Mouse (Mus musculus): ENCODE measurements around the gene Vim. TPM values are rescaled to one million over a fixed set of nuclear protein-coding genes. Genes with fewer than 3 reads are reported as not detected.

Gene Vim
- total RNA-seq (2021) = 100 to 1,000 TPM; 137 to 269 TPM
- polyA plus RNA-seq (2012; rRNA removed) = 661 and 728 TPM in 2 replicates
- long read RNA-seq, transcript Vim-201 (9 exons, 2,193 nt) = major isoform, 95 of 98 reads
- long read RNA-seq, partial matches to known transcripts = 1 of 98 reads
- long read RNA-seq, other reads (novel, unspliced or antisense) = 2 of 98 reads

DNA sequence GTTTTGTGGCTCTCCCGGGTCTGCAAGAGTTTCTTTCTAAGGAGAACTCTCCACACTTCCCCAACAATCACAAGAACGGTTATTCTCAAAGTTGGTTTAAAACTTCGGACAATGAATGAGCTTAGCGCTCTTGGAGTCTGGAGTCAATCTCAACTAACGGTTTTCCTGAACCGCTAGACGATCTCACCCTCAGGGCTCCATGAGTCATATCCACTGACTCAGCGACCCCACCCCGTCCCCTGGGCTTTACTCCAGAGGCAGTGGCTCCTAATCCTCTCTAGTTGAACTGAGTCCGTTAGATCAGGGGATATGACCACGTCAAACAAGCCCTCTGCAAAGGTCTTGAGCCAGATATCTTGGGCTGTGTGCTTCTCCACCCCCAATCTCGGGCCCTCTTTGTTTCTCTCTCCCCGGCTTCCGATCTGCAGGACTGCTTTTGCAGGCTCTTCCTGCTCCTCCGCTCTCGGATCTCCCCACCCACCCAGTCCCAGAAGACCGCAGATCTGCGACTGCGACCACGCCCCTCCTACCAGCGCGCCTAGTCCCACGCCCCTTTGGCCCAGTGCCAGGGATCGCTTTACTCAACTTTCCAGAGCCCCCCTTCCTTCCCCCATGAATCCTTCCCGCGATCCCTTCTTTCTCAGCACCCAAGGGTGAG lies at the start of gene Vim:
TSS of gene Vim (plus strand) at position 520 of the 658 bp plus-strand sequence.
- DNase-seq = peak; percentile 93

DNA sequence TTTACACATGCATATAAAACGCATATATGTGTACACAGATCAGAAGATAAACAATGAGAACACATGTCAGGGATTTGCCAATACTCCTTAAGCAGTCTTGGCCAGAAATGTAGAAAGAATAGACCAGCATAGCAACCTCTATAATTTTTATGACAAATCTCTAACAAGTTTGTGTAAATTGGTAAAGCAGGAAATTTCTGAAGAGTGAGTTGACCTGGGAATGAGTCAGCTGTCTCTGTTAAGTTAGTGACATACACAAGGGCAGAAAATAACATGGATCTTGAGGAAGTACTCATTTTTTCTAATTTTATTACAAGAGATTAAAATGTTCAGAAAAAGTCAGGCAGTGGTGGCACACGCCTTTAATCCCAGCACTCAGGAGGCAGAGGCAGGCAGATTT lies 47.5 kb upstream of the Vim start:
- DNase-seq = no peak

DNA sequence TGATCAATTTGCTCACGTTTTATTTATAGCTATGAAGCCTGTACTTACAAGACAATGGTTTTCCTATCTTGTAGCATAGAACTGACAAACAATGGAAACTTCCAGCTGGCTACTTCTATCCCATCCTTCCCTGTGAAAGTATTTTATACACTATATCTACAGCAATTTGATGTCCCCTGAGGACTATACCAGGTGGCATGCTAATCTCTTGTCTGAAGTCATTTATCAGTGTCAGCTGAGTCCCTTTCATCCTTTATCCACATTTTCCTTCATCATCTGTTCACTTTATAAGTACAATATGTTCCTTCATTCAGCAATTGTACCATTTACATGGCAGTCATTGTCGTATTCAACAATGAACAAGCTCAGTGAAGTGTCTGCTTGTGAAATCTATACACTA lies 46.6 kb upstream of the Vim start:
- DNase-seq = no peak

DNA sequence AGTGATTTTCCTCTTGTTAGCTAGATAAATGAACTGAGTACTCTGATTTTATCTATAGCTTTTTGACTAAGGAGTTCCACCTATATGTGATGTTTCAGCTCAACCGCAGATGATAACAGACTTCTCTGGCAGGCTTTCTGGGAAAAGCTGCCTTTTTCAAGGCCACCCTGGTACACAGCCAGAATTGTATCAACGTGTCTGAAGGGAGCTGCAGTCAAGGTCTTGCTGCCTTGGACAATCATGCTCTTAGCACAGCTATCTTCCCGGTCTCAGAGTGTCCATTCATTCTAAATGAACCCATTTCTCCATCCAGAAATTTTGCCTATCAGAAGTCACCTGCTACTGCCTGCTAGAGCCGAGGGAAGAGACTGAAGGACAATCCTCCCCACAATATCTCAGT lies 46.2 kb upstream of the Vim start:
- DNase-seq = peak; percentile 82

DNA sequence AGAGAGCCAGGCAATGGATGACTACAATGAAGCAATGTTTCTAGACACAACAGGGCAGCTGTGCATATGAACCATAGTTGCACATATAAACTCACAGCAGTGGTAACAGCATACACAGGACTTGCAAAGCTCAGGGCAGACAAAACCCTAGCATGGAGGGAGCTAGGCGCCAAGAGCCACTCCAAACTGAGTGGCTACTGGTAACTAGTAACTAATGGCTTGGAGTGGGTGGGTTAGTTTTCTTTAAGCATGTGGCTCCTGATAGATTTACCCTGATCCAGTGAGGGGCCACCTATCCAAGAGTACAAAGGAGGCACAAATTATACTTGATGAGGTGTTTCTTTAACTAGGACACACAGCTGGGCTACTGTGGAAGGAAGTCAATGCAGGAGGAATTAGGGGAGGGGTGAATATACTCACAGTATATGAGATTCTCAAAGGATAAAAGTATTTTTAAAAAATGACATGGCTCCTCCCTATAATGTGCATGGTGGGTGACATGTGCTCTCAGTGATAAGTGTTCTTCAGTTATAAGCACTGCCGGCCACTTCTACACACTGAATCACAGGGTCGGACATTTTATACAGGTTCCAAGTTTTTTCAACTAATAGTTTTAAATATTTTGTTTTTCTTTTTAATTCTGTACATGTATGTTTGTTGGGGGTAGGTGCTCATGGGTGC lies 44.3 kb upstream of the Vim start:
- DNase-seq = no peak

DNA sequence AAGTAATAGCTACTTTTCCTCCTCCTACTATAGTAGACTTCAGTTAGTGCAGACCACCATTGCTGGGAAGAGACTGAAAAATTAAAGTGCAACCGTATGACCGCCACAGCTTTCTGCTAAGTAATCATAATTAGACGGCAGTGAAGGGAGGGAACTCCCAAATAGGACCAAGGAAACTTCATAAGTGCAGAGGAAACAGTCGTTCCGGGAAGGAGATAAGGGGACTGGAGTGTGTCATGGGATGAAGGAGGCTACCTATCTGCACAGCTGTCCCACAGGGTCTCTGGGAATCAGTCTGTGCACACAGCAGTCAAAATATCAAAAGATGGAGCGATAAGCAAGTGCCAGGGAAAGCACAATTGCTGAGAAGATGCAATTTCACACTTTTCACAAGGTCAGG lies 43.1 kb upstream of the Vim start:
- no peak for DNase-seq

DNA sequence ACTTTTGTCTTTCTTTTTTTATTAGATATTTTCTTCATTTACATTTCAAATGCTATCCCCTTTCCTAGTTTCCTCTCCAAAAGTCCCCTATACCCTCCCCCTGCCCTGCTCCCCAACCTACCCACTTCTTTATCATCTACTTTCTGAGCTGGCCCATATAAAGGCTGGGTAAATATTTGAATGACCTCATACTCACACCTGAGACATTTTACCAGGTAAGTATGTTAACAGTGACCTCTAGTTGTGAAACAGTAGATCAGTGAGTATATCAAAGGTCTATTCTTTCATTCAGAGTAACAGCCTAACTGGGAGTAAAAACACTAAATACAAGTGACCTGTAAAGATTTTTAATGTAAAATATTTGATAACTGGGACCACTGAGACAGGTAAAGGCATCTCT lies 37.0 kb upstream of the Vim start:
- no peak for DNase-seq

DNA sequence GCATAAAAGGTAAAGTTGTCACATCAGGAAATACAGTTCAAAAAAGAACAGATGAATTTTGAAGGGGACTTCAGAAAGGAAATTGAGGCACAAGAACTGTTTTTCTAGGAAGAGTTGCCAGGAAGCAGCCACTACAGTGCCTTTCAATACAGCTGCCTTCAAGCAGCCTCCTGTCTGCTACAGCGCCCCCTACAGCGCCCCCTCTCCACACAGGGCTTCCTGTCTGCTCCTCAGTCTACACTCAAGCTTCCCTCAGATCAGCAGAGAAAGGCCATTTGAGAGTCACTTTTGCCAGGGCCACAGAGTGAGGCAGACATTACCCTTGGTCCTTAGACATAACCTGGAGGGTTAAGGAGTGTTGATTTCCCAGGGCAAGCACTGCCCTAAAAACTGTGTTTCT lies 36.0 kb upstream of the Vim start:
- no peak for DNase-seq

DNA sequence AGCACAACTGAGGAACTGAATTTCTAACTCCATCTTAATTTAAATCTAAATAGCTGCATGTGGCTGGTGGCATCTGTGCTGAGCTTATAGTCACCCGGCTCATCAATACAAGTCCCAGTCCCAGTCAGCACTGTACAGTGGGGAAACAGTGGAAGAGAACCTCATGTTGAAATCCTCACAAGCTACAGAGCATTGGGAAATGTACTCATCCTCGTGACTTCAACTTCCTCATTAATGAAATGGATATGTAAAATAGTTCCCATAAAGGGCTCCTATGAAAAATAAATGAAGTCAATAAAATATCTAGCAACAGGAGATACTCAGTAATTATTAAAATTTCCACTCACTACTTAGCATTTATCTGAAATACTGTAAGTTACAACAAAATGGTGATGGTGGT lies 35.5 kb upstream of the Vim start:
- no peak for DNase-seq

DNA sequence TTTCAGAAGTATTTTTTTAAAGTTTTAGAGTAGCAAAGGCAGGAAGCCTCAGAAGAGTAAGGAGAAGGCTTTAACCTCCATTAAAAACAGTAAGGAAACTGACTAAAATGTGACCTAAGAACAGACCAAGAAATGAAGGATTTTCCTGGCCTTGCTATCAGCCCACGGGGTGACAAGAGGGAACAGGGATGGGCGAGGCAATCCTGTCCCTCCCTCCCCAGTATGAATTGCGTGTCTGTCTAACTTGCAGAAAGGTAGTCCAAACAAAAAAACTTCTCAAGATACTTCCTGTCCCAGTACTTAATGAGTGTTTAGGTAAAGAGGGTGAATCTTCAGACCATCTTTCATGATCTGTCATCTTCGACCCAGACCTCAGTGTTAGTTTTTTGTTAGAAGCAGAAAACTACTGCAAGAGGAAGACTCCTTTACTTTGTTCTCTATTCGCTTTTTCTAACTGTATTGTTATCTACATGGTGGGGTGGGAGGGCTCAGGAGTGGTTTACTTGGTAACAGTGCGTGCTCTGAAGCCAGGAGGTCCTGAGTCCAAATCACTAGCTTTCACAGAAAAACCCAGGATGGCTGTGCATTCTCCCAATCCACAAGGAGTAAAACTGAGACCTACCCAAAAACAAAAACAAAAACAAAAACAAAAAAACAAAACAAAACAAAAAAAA lies 34.9 kb upstream of the Vim start:
- DNase-seq = no peak

DNA sequence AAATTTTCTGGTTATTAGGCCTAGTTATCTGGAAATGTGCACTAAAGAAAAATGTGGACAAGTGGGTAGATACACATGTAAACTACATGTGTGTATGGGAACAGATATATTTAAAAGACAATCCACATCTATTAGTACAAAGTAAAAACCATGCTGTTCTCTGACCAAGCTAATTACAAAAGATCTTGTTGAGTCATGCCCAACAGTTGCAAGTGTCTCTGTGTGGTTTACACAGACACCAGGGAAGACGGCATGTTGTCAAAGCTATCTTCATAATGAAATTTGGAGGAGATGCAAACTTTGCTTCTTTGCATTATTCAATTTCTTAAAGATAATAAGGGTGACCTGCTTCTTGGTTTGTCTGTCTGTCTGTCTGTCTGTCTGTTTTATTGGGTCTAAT lies 33.9 kb upstream of the Vim start:
- DNase-seq = no peak

DNA sequence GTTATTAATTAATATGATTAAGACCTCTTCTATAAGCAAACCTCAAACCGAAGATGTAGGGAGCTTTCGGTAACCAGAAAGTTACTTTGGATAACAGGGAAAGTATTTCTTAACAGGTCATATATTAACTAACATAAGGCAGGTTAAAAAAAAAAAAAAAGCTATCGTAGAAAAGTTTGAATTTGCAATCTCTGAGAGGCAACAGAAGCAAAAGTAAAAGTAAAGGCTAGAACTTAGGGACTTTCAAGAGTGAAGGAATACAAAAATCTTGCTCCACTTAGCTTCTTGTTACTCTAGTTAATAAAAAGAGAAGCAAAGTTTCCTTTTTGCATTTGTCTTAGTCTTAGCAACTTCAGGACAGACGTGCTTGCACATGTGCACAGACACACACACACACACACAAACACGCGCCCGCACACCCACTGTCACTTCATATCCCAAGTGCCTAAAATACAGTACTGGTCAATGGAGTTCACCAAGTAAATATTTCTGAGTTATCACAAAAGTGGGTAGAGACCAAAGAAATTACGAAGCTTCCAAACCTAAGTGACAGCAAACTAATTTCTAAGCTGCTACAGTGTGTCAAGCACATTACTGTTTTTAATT lies 30.1 kb upstream of the Vim start:
- peak; percentile 17 for DNase-seq

DNA sequence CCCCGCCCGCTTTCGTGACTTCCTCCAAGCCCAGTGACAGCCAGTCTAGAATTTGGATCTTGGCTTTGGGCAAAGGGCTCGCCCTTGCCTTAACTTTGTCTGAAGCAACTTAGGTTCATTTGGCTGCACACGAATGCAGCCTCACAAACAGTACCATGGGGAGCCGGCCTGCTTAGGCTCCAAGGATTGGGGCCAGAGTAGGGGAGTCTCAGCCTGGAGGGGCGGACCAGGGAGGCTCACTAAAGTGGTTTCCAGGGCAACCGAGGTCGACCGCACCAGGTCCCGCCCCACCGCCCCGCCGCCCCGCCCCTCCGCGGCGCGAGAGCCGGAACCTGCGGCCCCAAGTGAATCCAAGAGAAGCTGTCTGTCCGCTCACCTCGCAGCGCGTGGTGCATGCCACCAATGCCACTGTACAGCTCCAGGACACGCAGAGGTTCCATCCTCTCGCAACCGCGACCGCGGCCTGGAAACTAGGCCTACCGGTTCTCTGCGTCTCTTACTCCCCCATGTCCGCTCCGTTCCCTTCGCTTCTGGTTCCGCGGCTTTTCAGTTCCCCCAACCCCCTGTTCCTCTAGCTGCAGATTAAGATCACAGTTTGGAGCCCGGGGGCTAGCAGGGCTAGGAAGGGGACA lies 29.4 kb upstream of the Vim start, which contains the start of gene Trdmt1:
TSS of gene Trdmt1 (minus strand) at position 476 of the 632 bp plus-strand sequence.
- peak; percentile 94 for DNase-seq

DNA sequence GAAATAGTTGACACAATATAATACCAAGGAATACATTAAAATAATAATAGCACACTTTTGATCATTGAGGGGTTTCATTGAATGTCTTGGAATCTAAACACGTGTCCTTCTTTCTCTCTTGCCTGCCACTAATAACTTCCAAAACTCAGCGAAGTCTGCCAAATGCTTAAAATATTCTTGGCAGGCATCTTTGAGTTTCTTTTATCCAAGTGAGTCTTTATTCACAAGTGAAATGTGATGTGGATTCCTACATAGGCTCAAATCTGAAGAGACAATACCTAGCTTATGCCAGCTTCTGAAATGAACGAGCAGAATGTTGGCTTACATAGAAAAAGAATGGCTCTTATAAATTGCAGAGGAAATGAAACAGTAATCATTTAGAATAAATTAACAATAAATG lies 25.0 kb upstream of the Vim start:
- no peak for DNase-seq

DNA sequence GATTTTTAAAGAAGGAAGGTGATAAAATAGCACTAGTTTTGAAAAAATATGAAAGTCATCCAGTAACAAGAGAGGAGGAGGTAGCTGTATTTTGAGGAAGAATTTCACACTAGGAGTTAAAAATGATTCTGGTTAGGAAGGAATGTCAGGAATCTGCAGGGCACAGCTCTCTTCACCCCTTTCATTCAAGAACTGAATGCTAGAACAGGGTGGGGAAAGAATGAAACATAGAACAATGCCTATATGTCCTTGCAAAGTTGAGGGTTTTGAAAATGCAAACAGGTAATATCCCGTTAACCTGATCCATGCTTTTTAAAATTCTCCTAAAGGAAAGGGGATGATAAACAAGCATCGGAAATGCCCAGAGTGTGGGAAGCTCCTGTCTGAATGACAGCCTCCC lies 19.8 kb upstream of the Vim start:
- no peak for DNase-seq

DNA sequence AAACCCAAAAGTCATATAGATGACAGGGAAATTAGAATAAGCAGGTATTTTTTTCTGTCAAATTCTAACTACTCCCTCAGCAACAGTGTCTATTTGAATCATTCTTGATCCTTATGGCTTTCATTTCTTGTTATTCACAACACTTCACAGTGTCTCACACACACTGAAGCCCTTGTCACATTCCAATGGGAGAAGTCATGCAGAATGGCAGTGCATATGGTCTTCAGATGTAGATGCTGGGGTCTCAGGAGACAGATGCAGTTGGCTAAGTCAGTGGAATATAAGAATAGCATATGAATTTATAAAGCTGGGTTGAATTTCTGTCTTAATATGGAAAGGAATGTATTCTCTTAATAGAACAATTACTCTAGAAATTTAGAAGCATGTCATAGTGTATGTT lies 17.5 kb upstream of the Vim start:
- no peak for DNase-seq

DNA sequence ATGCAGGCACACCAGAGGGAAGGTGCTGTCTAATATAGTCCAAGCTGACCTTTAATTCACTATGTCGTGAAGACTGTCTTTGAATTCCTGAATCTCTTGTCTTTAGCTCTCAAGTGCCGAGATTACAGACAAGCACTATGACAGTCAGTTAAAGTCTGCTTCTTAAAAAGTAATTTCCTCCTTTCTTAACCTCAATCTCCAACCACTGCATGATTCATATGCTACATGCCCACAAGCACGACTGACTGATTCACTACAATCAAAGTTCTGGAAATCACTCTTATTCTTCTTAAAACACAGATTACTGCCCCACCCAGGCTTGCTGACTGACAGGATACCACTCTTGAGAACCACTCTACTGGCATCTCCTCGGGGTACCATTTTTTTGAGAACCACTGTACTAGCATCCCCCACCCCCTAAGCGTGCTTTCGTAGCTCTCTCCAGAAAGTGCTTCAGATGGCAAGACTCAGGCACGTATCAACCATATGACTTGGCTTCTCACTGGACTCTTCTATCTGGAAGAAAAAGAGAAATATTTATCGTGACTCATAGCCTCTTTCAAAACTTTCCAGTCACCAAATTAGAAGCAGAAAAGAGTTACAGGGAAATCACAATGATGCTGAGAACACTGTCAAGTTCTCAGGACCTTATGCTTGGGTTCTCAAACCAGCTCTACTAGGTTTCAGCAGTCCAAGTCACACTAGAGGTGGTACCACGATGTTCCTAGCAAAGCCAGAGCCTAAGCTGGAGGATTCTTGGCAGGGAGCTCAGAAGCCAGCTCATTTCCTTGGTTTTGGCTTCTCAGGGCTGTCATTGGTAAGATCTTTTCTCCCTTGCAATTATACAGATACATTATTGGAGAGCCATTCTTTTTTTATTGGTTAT lies 16.3 kb upstream of the Vim start:
- no peak for DNase-seq

DNA sequence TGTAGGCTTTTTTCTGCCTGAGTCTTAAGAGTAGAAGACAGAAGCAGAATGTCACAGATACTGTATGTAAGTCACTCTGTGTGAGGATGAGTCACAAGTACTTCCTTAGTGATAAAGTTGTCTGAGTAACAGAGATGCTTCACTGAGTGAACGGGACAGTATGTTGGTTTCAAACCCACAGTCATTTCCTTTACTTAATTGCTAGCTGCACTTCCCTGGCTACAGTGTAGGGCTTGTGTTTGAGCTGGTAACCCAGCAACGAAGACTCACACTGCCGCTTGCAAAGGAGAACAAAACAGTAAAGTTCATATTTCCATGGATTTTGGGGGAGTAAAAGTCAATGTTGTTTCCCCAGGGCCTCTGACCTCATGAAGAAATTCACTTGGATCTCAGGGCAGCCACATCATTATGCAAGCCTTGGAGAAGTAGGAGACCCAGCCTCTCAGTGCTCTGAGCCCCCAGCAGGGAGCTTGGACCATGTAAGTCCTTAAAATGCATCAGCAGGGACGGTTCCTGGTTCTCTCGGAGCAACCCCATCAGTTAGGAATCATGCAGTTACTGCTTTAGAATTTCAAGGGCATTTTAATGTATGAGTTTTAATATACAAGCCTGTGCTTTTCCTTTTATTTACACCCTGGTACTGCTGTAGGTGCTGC lies 15.0 kb upstream of the Vim start:
- peak; percentile 11 for DNase-seq

DNA sequence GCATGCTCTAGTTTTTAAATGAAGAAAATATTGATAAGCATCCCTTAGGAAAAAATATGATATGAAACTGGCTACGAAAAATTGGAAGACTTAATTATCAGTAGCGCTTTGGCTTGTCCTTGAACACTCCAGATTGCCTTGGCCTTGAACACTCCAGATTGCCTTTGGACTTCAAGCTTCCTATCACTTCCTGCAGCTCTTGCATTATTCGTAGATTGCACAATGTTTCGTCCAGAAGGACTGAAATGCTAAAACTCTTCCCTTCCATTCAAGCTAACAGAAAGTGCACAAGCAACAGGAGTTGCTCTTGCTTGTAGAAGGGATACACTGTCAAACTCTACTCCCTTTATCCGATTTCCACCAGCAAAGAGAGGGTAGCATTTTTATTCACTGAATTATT lies 14.4 kb upstream of the Vim start:
- DNase-seq = no peak

DNA sequence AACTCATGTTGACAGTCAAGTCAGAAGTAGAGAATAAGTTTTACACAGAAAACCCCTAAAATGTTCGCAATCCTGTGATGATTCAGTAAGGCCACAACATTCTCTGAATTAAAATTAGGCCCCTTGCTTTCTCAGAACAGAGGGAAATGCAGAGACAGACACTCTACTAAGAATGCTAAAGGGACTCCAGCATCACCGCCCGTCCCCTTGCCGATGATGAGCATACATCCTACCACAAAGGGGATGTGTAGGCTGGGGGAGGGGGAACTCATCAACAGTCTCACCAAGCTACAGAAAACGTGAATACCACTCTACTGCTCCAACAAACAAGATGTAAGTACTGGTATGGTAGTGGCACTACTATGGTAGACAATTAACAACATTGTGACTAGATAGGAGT lies 14.0 kb upstream of the Vim start:
- DNase-seq = no peak

DNA sequence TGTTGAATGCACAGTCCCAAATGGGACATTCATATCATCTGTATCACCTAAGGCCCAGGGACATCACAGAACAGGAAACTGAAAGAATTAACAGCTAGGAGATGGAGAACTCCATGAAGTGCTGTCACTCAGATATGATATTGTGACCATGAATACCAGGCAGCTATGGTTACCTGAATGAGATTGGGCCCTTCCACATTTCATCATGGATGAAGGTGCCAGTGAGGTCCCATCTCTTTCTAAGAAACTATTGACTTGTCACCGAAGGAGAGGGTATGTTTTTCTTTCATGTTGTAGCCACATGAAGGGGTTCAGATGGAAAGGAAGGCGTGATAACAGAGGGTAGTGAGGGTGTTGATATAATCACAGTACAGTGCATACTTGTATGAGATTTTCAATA lies 13.3 kb upstream of the Vim start:
- DNase-seq = no peak
